Mouse (Mus musculus) brain, embryonic 14.5 days (tissue): ENCODE data around the gene Dgki.

ENCODE experiments used
- CTCF ChIP-seq: fragments of 200-500 bp; IDR thresholded peaks from 2 replicates; pipeline ENCODE4 v1.5.1; 2012; ENCODE audit warnings: inconsistent platforms, mild to moderate bottlenecking, moderate library complexity, borderline replicate concordance; ENCODE audit not compliant: insufficient read depth, insufficient read length; ENCODE audit errors: extremely low read depth
- POLR2A ChIP-seq: fragments of 200-500 bp; IDR thresholded peaks from 2 replicates; pipeline ENCODE4 v1.6.1; 2012; ENCODE audit warnings: mild to moderate bottlenecking, inconsistent platforms, borderline replicate concordance; ENCODE audit not compliant: poor library complexity, insufficient read depth, insufficient read length, severe bottlenecking; ENCODE audit errors: extremely low read depth

- TF ChIP-seq CTCF (no peak), POLR2A (no peak)
Measured at GRCm38 (mm10) chr6:36937527-36937926, 362.5 kb downstream of the Dgki start.
